Mouse (Mus musculus) CH12F3 (cell line): ENCODE data around the gene Igfbp2.

Experiments
- in situ Hi-C: fragments of 300-500 bp; cut with MboI; formaldehyde crosslinking; loops from 2 replicates; pipeline ENCODE4 v1.14.3; 2020; ENCODE audit warnings: low sequenced_read_pairs

Gene Igfbp2

DNA sequence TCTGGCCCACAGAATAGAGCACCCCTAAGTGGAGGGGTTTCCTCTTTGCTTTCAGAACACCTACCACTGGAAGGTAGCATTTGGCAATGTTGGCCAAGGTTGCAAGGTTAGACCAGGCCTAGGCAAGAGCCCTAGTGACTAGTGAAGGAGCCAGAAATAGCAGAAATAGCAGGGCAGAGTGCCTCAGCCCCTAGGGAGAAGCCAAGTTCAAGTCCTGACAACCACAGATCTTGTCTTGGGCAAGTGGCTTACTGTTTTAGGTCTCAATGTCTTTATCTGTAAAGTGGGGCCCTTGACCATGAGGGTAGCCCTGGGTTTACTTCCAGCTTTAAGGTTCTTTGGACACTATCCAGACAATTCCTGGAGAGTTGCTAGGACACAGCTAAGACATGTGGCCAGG, 45.0 kb downstream of the Igfbp2 start:
- in situ Hi-C loops, result loop anchor here (10.0 to 25.0 kb wide), 2 partner anchors 406 to 557 kb away; partner anchors contain the start of gene Xrcc5

DNA sequence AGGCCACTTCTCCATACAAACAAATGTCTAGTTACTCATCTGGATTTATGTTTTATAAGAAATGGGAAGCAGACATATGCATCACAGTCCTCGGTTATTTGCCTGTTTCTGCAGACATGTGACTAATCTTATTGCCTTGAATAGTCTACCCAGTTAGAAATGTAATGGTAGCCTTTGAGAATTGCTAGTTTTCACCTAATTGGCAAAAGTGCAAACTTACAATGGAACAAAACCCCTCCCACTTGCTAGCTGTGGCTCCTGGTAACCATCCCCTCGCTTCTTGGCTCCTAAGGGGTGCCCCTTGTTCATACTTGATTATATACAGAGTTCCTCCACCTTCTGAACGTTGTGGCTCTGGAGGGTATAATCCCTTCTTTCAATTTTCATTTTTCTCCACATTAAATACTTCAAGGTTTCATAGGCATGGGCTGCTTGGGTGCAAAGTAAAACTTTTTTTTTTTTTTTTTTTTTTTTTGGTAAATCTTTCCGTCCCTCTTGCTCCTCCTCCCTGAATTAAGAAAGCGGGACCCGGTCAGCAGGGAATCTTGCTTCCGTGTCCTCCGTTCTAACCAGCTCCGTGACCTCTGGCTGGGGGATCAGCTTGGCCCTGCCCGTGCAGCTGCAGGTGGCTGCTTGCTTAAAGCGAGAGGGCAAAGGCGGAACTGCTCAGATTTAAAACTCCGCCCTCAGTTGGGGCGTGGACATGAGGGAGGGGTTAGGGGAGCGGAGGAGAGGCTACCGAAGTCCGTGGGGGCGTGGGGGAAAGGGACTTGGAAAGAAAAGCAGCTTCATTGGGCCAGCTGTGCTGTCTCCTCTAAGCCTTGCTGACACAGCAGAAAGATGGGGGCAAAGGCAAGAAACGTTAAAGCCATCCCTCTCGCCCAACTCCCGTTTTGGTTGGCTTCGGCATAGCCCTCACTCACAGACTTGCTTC, 45.6 kb downstream of the Igfbp2 start:
- in situ Hi-C loops, result loop anchor here (10.0 to 25.0 kb wide), 3 partner anchors 405 to 955 kb away; partner anchors contain the start of gene Xrcc5

DNA sequence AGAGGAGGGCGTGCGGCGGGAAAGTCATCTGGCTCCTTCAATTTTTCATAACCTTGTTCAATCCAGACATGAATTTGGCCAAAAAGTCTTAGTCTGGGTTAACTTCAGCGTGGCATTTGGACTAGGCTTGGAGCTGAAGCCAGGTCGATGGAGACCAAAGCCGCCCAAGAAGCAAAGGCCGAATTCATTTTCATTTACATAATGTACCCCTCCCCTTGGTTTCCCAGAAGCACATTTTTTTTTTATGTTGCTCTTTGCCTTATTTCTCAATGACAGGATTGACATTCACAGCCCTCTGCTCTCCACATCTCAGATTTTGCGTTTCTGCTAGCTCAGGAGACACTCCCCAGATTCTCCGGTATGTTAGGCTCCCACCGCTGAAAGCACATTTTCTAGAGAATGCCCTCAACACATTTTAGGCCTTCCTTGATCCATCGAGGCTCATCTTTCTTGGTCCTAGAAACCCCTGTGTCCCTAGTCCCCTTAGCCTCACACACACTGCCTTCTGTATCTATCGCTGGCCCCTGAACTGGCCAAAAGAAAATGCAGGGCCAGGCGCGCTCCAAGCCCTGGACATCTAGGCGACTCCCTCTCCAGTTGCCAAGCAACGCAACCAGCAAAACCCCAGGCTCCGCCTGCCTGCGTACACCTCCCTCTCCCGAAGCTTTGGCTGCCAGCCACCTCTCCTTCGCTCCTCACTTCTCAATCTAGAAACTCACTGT, 46.5 kb downstream of the Igfbp2 start:
- in situ Hi-C loops, result loop anchor here (10.0 to 25.0 kb wide), 2 partner anchors 558 to 954 kb away; partner anchors contain the start of gene Xrcc5

DNA sequence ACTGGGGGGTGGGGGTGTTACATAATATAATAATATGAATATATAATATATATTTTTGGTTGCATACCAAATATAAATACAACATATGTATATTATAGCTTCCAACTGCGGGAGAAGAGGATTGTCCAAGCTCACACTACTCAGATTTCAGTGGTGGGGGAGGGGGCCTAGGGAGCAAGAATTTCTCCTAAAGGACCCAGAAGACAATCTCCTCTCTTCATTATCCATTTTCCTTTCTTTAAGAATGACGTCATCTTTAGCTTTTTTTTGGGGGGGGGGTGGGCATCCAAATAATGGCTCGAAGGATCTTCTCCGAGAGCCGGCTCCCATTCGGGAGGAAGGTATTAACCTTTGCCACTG, 47.0 kb downstream of the Igfbp2 start:
- in situ Hi-C loops, result loop anchor here (10.0 to 25.0 kb wide), 2 partner anchors 559 to 953 kb away; partner anchors contain the start of gene Xrcc5

DNA sequence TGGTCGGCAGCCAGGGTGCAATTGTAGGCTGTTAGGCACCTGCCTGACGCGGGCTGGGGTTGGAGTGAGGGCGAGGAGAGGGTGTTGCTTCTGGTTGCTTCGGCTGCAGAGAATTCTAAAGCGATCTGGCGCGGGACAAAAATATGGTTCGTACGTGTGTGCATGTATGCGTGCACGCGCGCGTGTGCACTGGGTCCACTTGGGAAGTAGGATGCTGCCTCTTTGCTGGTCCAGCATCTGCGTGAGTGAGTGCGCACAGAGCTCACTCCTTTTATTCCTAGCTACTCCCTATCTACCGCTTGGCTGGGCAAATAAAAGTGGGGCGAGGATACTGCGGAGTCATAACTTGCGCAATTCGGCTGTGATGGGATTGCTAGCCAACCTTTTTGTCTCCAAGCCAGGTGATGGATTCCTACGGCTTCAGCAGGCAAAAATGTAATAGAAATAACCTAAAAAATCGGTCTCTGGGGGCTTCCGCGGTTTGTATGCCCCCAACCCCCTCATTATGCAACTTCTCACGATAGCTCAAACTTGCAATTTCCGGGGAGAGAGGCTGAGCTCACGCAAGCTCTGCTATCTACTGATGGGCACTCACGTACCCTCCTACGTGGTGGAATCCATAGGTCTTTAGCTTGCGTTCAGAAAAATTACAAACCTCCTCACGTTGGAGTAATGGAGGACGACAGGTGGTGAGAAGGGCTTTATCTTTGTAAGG, 47.6 kb downstream of the Igfbp2 start:
- in situ Hi-C loops, result loop anchor here (10.0 to 25.0 kb wide), 2 partner anchors 560 to 953 kb away; partner anchors contain the start of gene Xrcc5

DNA sequence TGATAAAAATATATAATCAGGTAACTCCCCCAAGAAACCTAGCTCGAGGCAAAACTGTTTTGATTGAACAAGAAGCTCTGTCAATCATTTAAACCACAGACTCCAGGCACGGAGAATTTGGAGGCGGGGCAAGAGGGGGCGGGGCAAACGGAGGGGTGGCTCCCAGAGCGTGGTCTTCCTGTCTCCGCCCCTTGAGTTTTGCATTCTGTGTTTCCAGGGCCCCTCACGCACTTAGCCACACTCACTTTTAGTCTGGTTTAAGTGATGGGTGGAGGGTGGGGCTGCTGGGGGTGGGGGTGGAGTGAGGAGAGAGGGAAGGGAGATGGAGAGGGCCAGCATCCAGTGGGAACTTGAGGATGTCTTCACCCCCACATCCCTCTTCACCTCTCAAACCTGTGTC, 48.2 kb downstream of the Igfbp2 start:
- in situ Hi-C loops, result loop anchor here (10.0 to 25.0 kb wide), 2 partner anchors 560 to 952 kb away; partner anchors contain the start of gene Xrcc5

DNA sequence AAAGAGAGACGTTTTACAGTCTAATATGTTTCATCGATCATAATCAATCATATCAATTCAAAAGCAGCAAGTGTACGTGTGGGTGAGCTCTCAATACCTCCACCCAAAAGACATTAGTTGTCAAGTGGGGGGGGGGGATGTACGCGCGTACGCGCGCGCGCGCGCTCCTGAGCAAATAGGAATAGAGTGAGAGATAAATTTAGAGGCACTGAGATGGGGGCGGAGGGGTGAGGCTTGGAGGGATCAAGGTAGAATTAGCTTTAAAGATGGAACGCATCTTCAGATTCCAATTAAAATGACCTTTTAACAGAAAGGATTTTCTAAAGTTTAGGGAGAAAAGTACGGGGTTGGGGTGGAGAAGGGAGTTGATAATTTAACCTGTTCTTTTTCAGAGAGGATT, 48.8 kb downstream of the Igfbp2 start:
- in situ Hi-C loops, result loop anchor here (10.0 to 25.0 kb wide), 2 partner anchors 561 to 952 kb away; partner anchors contain the start of gene Xrcc5

DNA sequence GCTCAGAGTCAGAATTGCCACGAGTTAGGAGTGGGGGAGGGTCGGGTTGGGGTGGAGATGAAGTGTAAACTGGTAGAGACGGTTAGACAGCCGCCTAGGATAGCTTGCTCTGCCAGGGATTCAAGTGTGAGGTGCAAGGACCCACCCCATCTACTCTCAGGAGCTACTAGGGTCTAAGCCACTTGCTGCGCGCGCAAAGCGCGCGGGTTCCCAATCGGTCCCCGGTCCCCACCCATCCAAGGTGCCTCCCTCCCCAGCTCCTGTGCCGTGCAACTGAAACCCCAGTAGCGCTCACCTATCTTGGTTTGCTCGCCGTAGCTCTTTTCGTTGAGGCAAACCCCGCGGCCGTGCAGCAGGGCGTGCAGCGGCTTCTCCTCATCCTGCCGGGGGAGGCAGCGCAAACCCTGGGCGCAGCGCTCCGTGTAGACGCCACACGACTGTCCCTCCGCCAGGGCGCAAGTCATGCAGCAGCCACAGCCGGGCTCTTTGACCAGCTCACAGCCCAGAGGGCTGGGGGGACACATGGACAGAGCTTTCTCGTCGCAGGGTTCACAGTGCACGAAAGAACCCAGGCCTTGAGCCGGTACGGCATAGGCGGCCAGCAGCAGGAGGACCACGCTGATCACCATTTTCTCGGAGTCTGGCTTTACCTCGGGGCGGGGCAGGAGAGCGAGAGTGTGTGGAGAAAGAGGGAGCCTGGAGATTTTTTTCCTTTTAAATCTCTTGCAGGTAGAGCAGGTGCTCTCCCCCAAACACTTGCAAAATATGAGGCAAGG, 49.4 kb downstream of the Igfbp2 start:
- in situ Hi-C loops, result loop anchor here (10.0 to 25.0 kb wide), 2 partner anchors 561 to 951 kb away; partner anchors contain the start of gene Xrcc5

DNA sequence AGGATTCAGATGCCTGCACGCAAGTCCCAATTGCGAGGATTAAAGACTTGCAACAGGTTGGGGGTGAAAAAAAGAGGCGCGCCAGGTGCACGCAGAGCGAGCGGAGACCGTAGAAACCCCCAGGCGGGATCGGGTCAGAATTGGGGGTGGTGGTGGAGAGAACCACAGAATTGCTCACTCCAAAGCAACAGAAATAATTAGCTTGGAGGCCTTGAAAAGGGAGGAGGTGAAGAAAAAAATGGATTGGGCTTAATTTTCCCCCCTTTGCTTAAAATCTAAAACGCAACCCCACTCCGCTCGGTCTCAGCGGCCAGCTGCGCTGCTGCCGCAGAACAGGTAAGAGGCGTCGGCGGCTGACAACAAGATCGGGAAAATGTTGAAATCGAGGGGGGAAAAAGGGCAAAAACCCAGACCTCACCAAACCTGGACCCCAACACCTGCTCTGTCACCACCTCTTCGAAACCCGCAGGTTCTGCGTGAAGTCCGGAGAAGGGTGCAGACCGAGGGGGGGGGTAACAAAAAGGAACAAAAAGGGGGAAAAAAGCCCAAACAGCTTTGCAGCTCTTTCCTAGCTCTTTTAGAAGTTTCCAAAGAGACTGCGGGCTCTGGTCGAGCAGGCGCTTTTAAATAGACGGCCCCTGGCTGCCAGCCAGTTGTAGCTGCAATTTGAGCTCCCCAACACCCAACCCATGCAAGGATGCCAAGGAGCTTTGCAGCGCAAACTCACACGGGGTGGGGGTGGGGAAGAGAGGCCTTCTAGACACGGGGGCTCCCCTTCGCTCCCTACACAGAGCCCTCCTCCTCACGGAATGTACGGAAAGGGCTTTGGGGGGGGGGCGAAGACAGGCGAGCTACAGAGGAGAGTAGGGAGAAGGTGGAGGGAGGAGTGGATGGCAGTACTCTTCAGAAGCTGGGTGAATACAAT, 50.2 kb downstream of the Igfbp2 start, which contains the start of gene Igfbp5:
Gene Igfbp5, minus strand, starts transcription at position 598 of the 925 bp plus-strand sequence.
- in situ Hi-C loops, result loop anchor here (10.0 to 25.0 kb wide), 2 partner anchors 562 to 950 kb away; partner anchors contain the start of gene Xrcc5

DNA sequence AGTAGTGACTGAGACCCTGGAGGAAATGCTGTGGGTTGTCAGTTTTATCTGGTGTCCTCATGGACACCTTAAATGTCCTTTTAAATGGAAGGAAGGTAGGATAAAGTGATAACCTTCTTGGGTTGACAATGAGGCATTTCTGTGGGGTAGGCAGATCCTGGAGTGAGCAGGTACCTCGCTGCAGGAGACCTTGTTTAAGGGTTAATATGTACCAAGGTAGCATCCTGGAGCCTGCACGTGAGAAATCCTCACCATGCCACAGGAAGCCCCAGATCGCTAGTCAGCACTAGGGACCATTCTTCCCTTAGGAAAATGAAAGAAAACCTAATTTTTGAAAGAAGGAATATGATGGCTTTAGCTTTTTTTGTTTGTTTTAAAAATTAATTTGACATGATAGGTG, 51.4 kb downstream of the Igfbp2 start:
- in situ Hi-C loops, result loop anchor here (10.0 kb wide), 1 partner anchor 949 kb away; no protein-coding TSS in a partner anchor

DNA sequence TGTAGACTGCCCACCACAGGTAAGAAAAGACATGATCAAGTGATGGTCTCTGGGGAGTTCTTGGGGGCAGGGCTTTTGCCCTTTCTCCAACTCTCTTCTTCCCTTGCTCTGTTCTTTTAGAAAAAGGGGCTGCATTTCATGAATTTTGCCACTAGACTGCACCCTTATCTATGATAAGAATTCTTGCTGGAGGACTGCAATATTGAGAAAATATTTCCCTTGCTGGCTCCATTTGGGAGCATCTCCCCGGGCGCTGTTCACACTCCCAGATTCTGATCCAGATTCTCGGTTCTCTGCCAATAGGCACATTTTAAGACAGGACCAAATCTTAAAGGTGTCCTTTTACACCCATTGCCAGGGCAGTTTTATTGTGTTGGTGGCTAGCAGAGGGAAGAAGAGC, 51.8 kb downstream of the Igfbp2 start:
- in situ Hi-C loops, result loop anchor here (10.0 kb wide), 1 partner anchor 949 kb away; no protein-coding TSS in a partner anchor

DNA sequence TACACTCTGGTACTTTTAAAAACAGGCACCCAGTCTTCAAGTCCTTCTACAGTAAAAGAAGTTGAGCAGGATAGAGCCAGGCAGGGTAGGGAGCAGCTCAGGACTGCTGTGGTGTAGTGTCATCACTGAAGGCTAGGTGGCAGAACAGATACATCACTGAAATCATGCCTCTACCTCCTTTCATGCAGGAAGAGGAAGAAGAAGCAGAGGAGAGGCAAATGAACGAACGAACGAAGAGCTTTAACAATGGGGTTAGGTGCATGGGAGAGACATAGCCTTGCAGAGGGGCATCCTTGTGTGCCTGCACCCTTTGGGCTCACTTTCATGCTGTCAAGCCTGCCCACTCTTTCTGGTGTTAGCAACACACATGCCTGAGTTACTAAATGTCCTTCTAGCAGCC, 53.6 kb downstream of the Igfbp2 start:
- in situ Hi-C loops, result loop anchor here (10.0 kb wide), 1 partner anchor 947 kb away; no protein-coding TSS in a partner anchor

DNA sequence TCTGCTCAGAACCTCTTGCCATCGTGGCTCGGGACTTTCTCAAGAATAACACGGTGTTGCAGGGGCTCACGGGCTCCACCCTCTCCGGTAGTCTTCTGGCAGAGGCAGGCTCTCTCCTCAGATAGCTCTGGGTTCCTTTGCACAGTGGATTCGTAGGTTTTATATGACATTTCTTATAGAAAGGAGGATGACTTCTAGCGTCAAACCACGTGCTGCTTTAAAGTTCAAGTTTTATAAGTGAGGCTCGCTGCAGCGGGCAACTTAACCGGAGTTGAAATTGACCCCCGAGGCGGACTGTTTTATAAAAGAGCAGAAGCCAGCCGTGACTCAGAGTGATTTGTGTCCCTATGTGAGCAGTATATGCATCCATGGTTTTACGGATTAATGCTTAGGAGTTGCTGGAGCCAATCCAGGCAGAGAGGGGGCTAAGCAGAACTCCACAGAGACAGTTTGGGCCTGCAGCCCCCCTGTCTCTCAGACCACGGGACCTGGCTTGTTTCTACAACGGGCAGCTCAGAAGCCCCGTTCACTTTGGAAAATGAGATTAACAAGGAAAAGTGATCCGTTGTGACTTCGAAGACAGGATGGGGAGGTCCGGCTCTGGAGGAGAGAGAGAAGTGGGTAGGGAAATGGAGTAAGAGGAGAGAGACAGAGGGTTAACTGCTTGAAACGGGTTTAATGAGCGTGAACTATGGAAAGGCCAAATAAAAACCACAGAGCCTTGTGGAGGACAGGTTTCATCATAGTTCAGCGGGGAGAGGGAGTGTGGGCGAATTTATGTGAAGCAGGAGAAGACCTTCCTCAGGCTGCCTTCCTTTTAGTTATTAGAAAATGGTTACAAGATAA, 54.4 kb downstream of the Igfbp2 start:
- in situ Hi-C loops, result loop anchor here (10.0 kb wide), 1 partner anchor 946 kb away; no protein-coding TSS in a partner anchor

DNA sequence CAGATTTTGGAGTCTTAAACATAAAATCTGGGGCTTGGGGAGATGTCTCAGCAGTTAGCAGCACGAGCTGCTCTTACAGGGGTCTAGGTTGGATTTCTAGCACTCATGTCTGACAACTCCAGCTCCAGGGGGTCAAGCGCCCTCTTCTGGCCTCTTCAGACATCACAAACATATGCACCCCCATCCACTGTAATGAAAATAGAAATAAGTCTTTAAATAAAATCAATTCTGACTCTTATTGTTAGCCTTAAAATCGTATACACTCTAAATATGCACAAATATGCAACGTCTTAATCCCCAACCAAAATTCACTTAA, 55.0 kb downstream of the Igfbp2 start:
- in situ Hi-C loops, result loop anchor here (10.0 kb wide), 1 partner anchor 946 kb away; no protein-coding TSS in a partner anchor

DNA sequence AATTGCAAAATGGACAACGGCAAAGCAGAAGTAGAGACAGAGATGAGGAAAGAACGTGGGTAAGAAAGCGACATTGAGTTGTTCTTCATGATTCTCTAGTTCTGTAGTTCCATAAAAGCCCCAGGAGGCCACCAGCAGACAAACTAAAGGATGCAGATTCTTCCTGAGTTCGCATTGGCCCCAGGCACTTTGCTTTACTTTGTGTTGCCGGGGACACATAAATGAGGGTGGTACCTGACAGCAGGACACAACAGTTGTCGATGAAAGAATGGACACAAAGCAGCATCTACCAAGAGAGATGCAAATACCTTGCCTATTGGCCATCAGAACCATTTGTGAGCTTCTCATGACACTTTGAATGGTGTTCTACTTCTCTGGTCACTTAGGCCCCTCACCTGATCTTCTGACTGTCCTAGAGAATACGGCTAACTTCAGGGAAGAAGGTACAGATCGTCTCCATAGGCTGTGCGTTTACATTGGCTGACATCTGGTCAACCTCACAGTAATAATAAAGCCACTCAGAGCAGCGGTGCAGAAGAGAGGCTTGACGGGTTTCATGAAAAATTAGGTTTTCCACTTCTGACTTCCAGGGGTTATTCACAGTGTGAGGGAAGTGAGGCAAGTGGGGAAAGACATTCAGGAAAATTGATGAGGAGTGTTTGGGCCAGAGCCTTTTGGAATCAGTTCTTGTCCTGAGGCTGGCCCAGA, 61.0 kb downstream of the Igfbp2 start:
- in situ Hi-C loops, result no loop called here

DNA sequence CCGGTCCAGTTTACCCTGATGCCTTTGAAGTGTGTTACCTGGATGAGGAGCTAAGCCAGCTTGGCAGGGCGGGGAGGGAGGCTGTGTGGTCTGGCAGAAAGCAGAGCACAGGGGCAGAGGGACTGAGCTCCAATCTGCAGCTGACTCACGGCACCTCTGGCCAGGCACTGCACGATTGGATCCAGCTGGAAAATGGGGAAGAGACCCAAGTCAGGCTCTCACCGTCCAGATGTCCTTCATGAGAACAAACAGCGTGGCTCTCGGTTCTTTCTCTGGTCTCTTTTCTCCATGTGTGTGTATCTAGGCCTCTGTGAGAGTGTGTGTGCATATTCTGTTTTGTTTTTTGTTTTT, 61.5 kb downstream of the Igfbp2 start:
- in situ Hi-C loops, result no loop called here

DNA sequence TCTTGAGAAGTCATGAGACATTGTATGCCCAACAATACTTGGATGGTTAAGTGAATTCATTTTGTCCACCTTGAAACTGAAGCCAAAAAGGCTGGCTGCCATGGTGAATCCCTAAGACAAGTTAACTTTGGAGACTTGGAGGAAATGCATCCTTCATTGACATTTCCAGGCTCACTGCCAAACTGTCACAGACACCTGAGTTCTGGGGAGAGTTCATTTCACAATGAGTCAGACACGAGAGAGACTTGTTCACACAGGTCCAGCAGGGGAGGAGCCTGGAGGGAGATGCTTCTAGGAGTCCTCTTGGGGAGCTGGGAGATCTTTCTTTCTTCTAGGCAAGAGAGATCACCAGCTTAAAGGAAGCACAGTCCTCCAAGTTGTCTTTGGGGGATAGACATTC, 63.6 kb downstream of the Igfbp2 start:
- in situ Hi-C loops, result no loop called here
